Mouse (Mus musculus): ENCODE measurements around the gene Wdr62. TPM values are rescaled to one million over a fixed set of nuclear protein-coding genes. Genes with fewer than 3 reads are reported as not detected.

Wdr62 gene
- polyA plus RNA-seq, 1 experiment from 2014 or later: 7.2 TPM

GRCm38 (mm10) chr7:30296816-30297215 is 16.6 kb upstream of the Wdr62 start:
- Histone ChIP-seq H3K27me3 (no peaks in the 10 kb centered on the region), H3K4me3 (no peak overlapping the region), H3K9ac (no peak overlapping the region), H3K4me1 (peaks cover 23% of the 10 kb centered on the region), H3K36me3 (peaks cover 78% of the 10 kb centered on the region), H3K4me2 (replicated peaks) (no peak overlapping the region), H3K9me3 (replicated peaks) (no peaks in the 10 kb centered on the region), H3K27ac (no peak overlapping the region)
- 95% methylated on average over 15 of the region's 15 CpGs for whole genome bisulfite sequencing
- ATAC-seq (ENCODE audit: low FRiP score): no peak

GRCm38 (mm10) chr7:30295103-30295502 is 14.9 kb upstream of the Wdr62 start:
- no peak overlapping the region for H3K4me3 ChIP-seq
- ATAC-seq (ENCODE audit: low FRiP score): no peak
- no peaks in the 10 kb centered on the region for H3K9me3 ChIP-seq (replicated peaks)
- 74% methylated on average over 10 of the region's 10 CpGs for WGBS
- no peak overlapping the region for H3K9ac ChIP-seq
- H3K36me3 ChIP-seq: peaks cover 66% of the 10 kb centered on the region
- no peaks in the 10 kb centered on the region for H3K27me3 ChIP-seq
- no peak overlapping the region for H3K4me2 ChIP-seq (replicated peaks)
- peaks cover 27% of the 10 kb centered on the region for H3K4me1 ChIP-seq
- no peak overlapping the region for H3K27ac ChIP-seq

GRCm38 (mm10) chr7:30294296-30294695 is 14.1 kb upstream of the Wdr62 start:
- H3K27ac ChIP-seq: no peak overlapping the region
- peaks cover 33% of the 10 kb centered on the region for H3K4me1 ChIP-seq
- no peak overlapping the region for H3K9ac ChIP-seq
- no peaks in the 10 kb centered on the region for H3K9me3 ChIP-seq (replicated peaks)
- ATAC-seq (ENCODE audit: low FRiP score): no peak
- peaks cover 58% of the 10 kb centered on the region for H3K36me3 ChIP-seq
- 91% methylated on average over 5 of the region's 5 CpGs for WGBS
- no peak overlapping the region for H3K4me2 ChIP-seq (replicated peaks)
- H3K27me3 ChIP-seq: no peaks in the 10 kb centered on the region
- no peak overlapping the region for H3K4me3 ChIP-seq

- no peaks in the 10 kb centered on the region for H3K9me3 ChIP-seq (replicated peaks)
- H3K4me3 ChIP-seq: no peak overlapping the region
- peaks cover 53% of the 10 kb centered on the region for H3K36me3 ChIP-seq
- WGBS: 86% methylated on average over 13 of the region's 13 CpGs
- H3K4me1 ChIP-seq: peaks cover 35% of the 10 kb centered on the region
- H3K27me3 ChIP-seq: no peaks in the 10 kb centered on the region
- H3K9ac ChIP-seq: no peak overlapping the region
- no peak overlapping the region for H3K27ac ChIP-seq
- no peak for ATAC-seq (ENCODE audit: low FRiP score)
- 0 out of 2 replicates have a peak overlapping the region, but pooled peaks have one; percentile 12 for H3K4me2 ChIP-seq (replicated peaks)
Observed at GRCm38 (mm10) chr7:30293795-30294194, 13.6 kb upstream of the Wdr62 start.

GRCm38 (mm10) chr7:30291215-30292131 is 11.3 kb upstream of the Wdr62 start, which contains the start of gene Clip3:
Clip3 (plus strand) TSS chr7:30291728.
- H3K4me3 ChIP-seq: peak within 1 kb of the TSS; percentile 56
- peak; percentile 84 for ATAC-seq (ENCODE audit: low FRiP score)
- no peaks in the 10 kb centered on the region for H3K9me3 ChIP-seq (replicated peaks)
- 7% methylated on average over 35 of the region's 35 CpGs for WGBS
- H3K4me2 ChIP-seq (replicated peaks): peak within 1 kb of the TSS; percentile 70
- peak within 1 kb of the TSS; percentile 87 for H3K9ac ChIP-seq
- H3K27me3 ChIP-seq: no peaks in the 10 kb centered on the region
- peaks cover 35% of the 10 kb centered on the region for H3K4me1 ChIP-seq
- H3K36me3 ChIP-seq: peaks cover 30% of the 10 kb centered on the region
- H3K27ac ChIP-seq: peak within 1 kb of the TSS; percentile 78

DNA sequence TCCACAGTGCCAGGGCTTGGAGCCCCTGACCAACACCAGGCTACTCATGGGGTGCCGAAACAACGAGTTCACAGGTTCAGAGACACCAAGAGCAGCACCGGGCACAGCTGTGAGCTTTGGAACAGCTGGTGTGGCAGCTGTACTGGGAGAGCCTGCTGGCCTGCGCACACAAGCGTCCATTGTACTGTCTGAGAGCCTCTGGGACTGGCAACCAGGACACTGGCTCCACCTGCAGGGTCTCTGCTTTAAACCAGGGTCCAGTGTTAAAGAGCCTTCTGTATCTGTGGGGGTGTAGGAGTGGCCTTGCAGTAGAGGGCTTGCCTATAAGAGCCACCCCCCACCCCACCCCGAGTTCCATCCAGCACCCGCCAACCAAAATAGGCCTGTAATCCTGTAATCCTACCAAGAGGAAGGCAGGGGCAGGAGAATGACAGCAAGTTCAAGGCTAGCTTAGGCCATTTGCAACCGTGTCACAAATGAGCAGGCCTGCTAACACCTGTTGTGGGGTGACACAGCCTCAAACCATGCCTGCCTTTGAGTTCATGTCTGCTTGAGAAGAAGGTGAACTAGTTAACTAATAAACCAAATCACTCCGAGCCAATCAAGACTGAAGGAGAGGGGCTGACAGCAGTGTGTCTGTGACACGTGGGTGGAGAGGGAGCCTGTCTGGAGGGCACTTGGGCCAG is 9.6 kb upstream of the Wdr62 start:
- H3K27me3 ChIP-seq: no peaks in the 10 kb centered on the region
- H3K4me2 ChIP-seq (replicated peaks): no peak overlapping the region; the same call in 1 of the 2 replicates
- no peaks in the 10 kb centered on the region for H3K9me3 ChIP-seq (replicated peaks)
- WGBS: 58% methylated on average over 10 of the region's 10 CpGs
- peaks cover 14% of the 10 kb centered on the region for H3K36me3 ChIP-seq
- peak overlapping the region; percentile 23; the same call in 1 of the 2 replicates for H3K27ac ChIP-seq
- H3K4me1 ChIP-seq: peaks cover 35% of the 10 kb centered on the region
- H3K4me3 ChIP-seq: no peak overlapping the region
- ATAC-seq (ENCODE audit: low FRiP score): peak; percentile 16; the same call in 1 of the 2 replicates
- H3K9ac ChIP-seq: no peak overlapping the region

GRCm38 (mm10) chr7:30289071-30289713 is 9.0 kb upstream of the Wdr62 start:
- Histone ChIP-seq H3K9ac (no peak overlapping the region), H3K9me3 (replicated peaks) (no peaks in the 10 kb centered on the region), H3K36me3 (peaks cover 8% of the 10 kb centered on the region), H3K4me1 (peaks cover 30% of the 10 kb centered on the region), H3K27me3 (no peaks in the 10 kb centered on the region), H3K27ac (peak overlapping the region; percentile 23; the same call in 1 of the 2 replicates), H3K4me2 (replicated peaks) (no peak overlapping the region; the same call in 1 of the 2 replicates), H3K4me3 (no peak overlapping the region)
- no peak for ATAC-seq (ENCODE audit: low FRiP score)
- 66% methylated on average over 7 of the region's 7 CpGs for WGBS

DNA sequence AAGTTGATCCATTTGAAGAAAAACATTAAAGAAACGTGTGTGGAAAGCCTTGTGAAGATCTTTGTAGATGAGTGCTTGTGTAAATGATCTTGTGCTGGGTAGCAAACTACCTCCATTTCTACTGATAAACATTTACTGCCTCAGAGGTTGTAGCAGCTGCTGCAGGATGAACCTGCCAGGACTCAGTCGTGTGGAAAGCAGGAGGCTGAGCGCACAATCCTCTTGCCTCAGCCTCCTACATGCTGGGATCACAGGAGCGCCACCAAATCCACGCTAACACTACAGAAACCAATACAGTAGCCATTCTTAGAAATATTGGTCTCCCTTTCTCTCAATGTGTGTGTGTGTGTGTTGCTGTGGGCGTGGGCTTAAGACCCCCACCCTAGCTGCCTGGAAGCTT is 7.8 kb upstream of the Wdr62 start:
- Histone ChIP-seq H3K4me3 (no peak overlapping the region), H3K27me3 (no peaks in the 10 kb centered on the region), H3K9me3 (replicated peaks) (no peaks in the 10 kb centered on the region), H3K9ac (no peak overlapping the region), H3K4me1 (peaks cover 21% of the 10 kb centered on the region), H3K4me2 (replicated peaks) (no peak overlapping the region), H3K36me3 (no peaks in the 10 kb centered on the region), H3K27ac (no peak overlapping the region)
- WGBS: 74% methylated on average over 6 of the region's 6 CpGs
- ATAC-seq (ENCODE audit: low FRiP score): no peak

DNA sequence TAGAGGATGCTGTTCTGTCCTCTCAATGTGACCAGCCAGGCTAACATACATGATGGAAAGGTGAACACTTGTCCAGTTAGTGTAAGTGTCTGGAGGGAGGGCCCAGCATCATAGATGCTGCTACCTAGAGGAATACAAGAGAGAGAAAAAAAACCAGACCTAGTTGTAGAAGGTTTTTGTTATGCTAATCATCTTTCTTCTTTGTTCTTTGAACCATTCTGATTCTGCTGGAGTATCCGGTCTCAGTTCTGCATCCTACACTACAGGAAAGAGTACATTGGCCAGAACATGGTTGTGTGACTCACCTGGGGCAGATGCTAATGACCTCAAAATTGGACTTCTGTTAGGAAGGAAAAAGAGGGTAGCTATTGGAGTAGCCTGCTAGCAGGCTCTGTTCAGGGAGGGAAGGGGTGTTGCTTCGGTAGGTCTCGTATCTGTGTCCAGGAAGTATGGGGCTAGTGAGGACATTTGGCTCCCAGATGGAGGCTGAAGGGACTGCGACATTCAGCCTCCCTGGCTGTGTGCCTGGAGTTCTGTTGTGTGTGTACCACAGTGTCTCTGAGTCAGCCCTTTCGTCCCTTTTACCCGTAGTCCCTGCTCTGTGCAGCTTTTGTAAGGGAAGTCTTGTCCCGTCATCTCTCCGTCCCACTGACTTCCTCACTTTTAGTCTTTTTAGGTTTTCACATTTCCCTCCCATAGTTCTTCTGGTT is 6.6 kb upstream of the Wdr62 start:
- Histone ChIP-seq H3K36me3 (no peaks in the 10 kb centered on the region), H3K27ac (no peak overlapping the region), H3K9ac (no peak overlapping the region), H3K9me3 (replicated peaks) (no peaks in the 10 kb centered on the region), H3K4me1 (peaks cover 12% of the 10 kb centered on the region), H3K4me3 (no peak overlapping the region), H3K27me3 (no peaks in the 10 kb centered on the region), H3K4me2 (replicated peaks) (no peak overlapping the region)
- no peak for ATAC-seq (ENCODE audit: low FRiP score)
- WGBS: 66% methylated on average over 8 of the region's 8 CpGs

GRCm38 (mm10) chr7:30282740-30283139 is 2.5 kb upstream of the Wdr62 start:
- Histone ChIP-seq H3K9ac (no peak overlapping the region), H3K36me3 (no peaks in the 10 kb centered on the region), H3K9me3 (replicated peaks) (no peaks in the 10 kb centered on the region), H3K4me1 (peaks cover 8% of the 10 kb centered on the region), H3K27me3 (no peaks in the 10 kb centered on the region), H3K4me2 (replicated peaks) (no peak overlapping the region), H3K4me3 (no peak overlapping the region), H3K27ac (no peak overlapping the region)
- 81% methylated on average over 7 of the region's 7 CpGs for WGBS
- no peak for ATAC-seq (ENCODE audit: low FRiP score)

DNA sequence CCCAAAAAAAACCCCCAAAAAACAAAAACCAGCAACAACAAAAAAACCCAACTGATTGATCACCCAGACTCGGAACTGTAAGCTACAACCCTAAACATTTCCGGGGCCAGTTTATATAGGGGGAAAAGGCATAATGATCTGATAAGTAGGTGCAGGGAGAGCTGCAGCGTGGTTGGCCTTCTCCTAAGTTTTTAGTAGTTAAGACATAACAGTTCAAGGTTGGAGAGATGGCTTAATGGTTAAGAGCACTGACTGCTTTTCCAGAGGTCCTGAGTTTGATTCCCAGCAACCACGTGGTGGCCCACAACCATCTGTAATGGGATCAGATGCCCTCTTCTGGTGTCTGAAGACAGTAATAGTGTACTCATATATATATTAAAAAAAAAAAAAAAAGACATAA is 1.3 kb upstream of the Wdr62 start:
- H3K27me3 ChIP-seq: no peaks in the 10 kb centered on the region
- no peak overlapping the region for H3K4me2 ChIP-seq (replicated peaks)
- peaks cover 8% of the 10 kb centered on the region for H3K4me1 ChIP-seq
- WGBS: 73% methylated on average over 4 of the region's 4 CpGs
- H3K9me3 ChIP-seq (replicated peaks): no peaks in the 10 kb centered on the region
- no peak overlapping the region for H3K27ac ChIP-seq
- no peak for ATAC-seq (ENCODE audit: low FRiP score)
- no peak overlapping the region for H3K9ac ChIP-seq
- H3K36me3 ChIP-seq: no peaks in the 10 kb centered on the region
- no peak overlapping the region for H3K4me3 ChIP-seq
